Mouse (Mus musculus) ZHBTc4 (cell line): Measurements from ENCODE around the gene Kank1.
A peak's percentile ranks its signal among the peaks of the same experiment; 100 is the strongest.

ENCODE experiments used
- DNase-seq: peaks from one replicate; pipeline ENCODE4 v3.0.0-alpha.2; 2011; ENCODE audit warnings: low read depth, low spot score

Kank1 gene

GRCm38 (mm10) chr19:25439807-25440206 lies 203.0 kb downstream of the Kank1 start:
- no peak for DNase-seq

- no peak for DNase-seq
These were observed 204.0 kb downstream of the Kank1 start for GRCm38 (mm10) chr19:25440736-25441135.

- peak; percentile 81 for DNase-seq
These were observed 208.3 kb downstream of the Kank1 start for GRCm38 (mm10) chr19:25445054-25445453.

- no peak for DNase-seq
These were observed 209.1 kb downstream of the Kank1 start for GRCm38 (mm10) chr19:25445842-25446241.

GRCm38 (mm10) chr19:25446683-25447082 lies 209.9 kb downstream of the Kank1 start:
- DNase-seq, result no peak

- no peak for DNase-seq
These were observed 210.6 kb downstream of the Kank1 start for GRCm38 (mm10) chr19:25447373-25447772.

- peak; percentile 80 for DNase-seq
These were observed 214.3 kb downstream of the Kank1 start for GRCm38 (mm10) chr19:25450869-25451629.

- DNase-seq, result no peak
These were observed 216.4 kb downstream of the Kank1 start for GRCm38 (mm10) chr19:25453146-25453545.

GRCm38 (mm10) chr19:25460760-25461159 lies 224.0 kb downstream of the Kank1 start:
- no peak for DNase-seq

GRCm38 (mm10) chr19:25461553-25462320 lies 225.0 kb downstream of the Kank1 start:
- DNase-seq, result no peak

GRCm38 (mm10) chr19:25475806-25476205 lies 239.0 kb downstream of the Kank1 start:
- DNase-seq, result peak; percentile 72

GRCm38 (mm10) chr19:25479152-25479669 lies 242.4 kb downstream of the Kank1 start:
- DNase-seq, result peak; percentile 93

- DNase-seq, result peak; percentile 47
These were observed 244.0 kb downstream of the Kank1 start for GRCm38 (mm10) chr19:25480820-25481219.
